Mouse (Mus musculus): ENCODE measurements around the gene Papss2. TPM values are rescaled to one million over a fixed set of nuclear protein-coding genes. Genes with fewer than 3 reads are reported as not detected.

Gene Papss2
- polyA plus RNA-seq, 1 experiment = 2.2 TPM

- H3K4me3 ChIP-seq (ENCODE audit: insufficient read depth, low read length) = no peak overlapping the region
- no peak overlapping the region for H3K27ac ChIP-seq (ENCODE audit: insufficient read depth, low read depth, low read length)
- H3K4me1 ChIP-seq (ENCODE audit: control insufficient read depth, insufficient read depth, low read length) = peaks cover 16% of the 10 kb centered on the region
- TF ChIP-seq CTCF (IDR thresholded peaks at IDR 0.05; ENCODE audit: low read depth, low read length) = no peak
- TF ChIP-seq POLR2A (IDR thresholded peaks at IDR 0.05; ENCODE audit: borderline replicate concordance, low read depth, low read length) = no peak
These were observed 27.1 kb upstream of the Papss2 start for GRCm38 (mm10) chr19:32568470-32568869.

- Histone ChIP-seq H3K4me1 (ENCODE audit: control insufficient read depth, insufficient read depth, low read length) (peaks cover 16% of the 10 kb centered on the region), H3K27ac (ENCODE audit: insufficient read depth, low read depth, low read length) (no peak overlapping the region), H3K4me3 (ENCODE audit: insufficient read depth, low read length) (no peak overlapping the region)
- no peak for TF ChIP-seq POLR2A (IDR thresholded peaks at IDR 0.05; ENCODE audit: borderline replicate concordance, low read depth, low read length)
- no peak for TF ChIP-seq CTCF (IDR thresholded peaks at IDR 0.05; ENCODE audit: low read depth, low read length)
These were observed 26.5 kb upstream of the Papss2 start for GRCm38 (mm10) chr19:32568961-32569653.

GRCm38 (mm10) chr19:32569725-32570124 lies 25.9 kb upstream of the Papss2 start:
- Histone ChIP-seq H3K4me1 (ENCODE audit: control insufficient read depth, insufficient read depth, low read length) (peaks cover 16% of the 10 kb centered on the region), H3K27ac (ENCODE audit: insufficient read depth, low read depth, low read length) (no peak overlapping the region), H3K4me3 (ENCODE audit: insufficient read depth, low read length) (no peak overlapping the region)
- no peak for TF ChIP-seq CTCF (IDR thresholded peaks at IDR 0.05; ENCODE audit: low read depth, low read length)
- no peak for TF ChIP-seq POLR2A (IDR thresholded peaks at IDR 0.05; ENCODE audit: borderline replicate concordance, low read depth, low read length)

DNA sequence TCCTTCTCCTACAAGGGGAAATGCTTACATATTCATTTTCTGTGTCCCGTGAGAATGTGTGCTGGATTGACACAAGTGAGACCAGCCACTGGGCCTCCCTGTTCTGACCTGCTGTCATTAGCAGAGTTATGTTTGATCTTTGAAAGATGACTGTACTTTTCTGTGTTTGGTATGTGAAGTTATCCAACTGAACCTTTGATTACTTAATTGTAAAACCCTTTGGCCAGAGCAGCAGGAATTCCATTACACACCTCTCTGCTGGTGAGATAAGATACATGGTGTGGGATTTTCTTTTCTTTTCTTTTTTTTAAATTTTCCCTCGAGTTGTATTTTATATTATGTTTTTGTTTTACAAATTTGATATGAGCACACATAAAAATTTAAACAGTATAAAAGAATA lies 23.4 kb upstream of the Papss2 start:
- Histone ChIP-seq H3K4me1 (ENCODE audit: control insufficient read depth, insufficient read depth, low read length) (peaks cover 8% of the 10 kb centered on the region), H3K4me3 (ENCODE audit: insufficient read depth, low read length) (no peak overlapping the region), H3K27ac (ENCODE audit: insufficient read depth, low read depth, low read length) (no peak overlapping the region)
- TF ChIP-seq CTCF (IDR thresholded peaks at IDR 0.05; ENCODE audit: low read depth, low read length) (no peak), POLR2A (IDR thresholded peaks at IDR 0.05; ENCODE audit: borderline replicate concordance, low read depth, low read length) (no peak)

DNA sequence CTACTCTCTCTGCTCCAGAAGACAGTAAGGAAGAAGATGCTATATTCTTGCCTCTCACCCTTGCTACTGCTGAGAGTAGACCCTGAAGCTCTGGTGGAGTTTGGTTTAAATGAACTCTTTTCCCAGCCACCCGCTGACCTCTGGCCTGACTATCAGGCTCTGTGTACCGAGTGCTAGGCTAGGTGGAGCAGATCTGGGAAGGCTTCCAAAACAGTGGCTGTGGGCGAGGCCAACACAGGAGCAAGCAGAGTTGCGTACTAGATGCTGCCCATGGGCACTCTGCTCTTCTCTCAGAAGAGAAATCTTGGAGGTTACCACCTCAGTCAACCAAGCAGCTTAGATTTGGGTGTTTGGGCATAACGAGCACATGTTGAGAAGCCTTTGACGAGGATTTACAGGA lies 22.3 kb upstream of the Papss2 start:
- Histone ChIP-seq H3K4me3 (ENCODE audit: insufficient read depth, low read length) (no peak overlapping the region), H3K27ac (ENCODE audit: insufficient read depth, low read depth, low read length) (no peak overlapping the region), H3K4me1 (ENCODE audit: control insufficient read depth, insufficient read depth, low read length) (no peaks in the 10 kb centered on the region)
- no peak for TF ChIP-seq CTCF (IDR thresholded peaks at IDR 0.05; ENCODE audit: low read depth, low read length)
- TF ChIP-seq POLR2A (IDR thresholded peaks at IDR 0.05; ENCODE audit: borderline replicate concordance, low read depth, low read length) = no peak

DNA sequence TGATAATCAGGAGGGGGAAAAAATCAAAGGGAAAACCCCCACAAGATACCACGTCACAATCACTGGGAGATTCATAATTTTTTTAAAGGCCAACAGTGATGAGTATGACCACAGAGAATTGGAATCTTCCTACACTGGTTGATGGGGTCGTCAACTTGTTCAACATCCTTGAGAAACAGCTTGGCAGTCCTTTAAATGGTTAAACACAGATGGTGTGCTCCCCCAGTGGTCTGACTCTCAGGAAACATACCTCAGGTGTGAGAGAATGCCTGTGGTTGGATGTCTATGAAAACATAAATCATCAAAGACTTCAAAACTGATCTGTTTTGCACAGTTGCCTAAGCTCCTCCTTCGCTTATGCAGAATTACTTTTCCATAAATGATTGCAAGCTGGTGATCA lies 20.7 kb upstream of the Papss2 start:
- Histone ChIP-seq H3K27ac (ENCODE audit: insufficient read depth, low read depth, low read length) (no peak overlapping the region), H3K4me1 (ENCODE audit: control insufficient read depth, insufficient read depth, low read length) (no peaks in the 10 kb centered on the region), H3K4me3 (ENCODE audit: insufficient read depth, low read length) (no peak overlapping the region)
- no peak for TF ChIP-seq CTCF (IDR thresholded peaks at IDR 0.05; ENCODE audit: low read depth, low read length)
- no peak for TF ChIP-seq POLR2A (IDR thresholded peaks at IDR 0.05; ENCODE audit: borderline replicate concordance, low read depth, low read length)

- H3K4me3 ChIP-seq (ENCODE audit: insufficient read depth, low read length) = no peak overlapping the region
- H3K27ac ChIP-seq (ENCODE audit: insufficient read depth, low read depth, low read length) = no peak overlapping the region
- peaks cover 3% of the 10 kb centered on the region for H3K4me1 ChIP-seq (ENCODE audit: control insufficient read depth, insufficient read depth, low read length)
- TF ChIP-seq CTCF (IDR thresholded peaks at IDR 0.05; ENCODE audit: low read depth, low read length) (no peak), POLR2A (IDR thresholded peaks at IDR 0.05; ENCODE audit: borderline replicate concordance, low read depth, low read length) (no peak)
These were observed 17.8 kb upstream of the Papss2 start for GRCm38 (mm10) chr19:32577749-32578148.

DNA sequence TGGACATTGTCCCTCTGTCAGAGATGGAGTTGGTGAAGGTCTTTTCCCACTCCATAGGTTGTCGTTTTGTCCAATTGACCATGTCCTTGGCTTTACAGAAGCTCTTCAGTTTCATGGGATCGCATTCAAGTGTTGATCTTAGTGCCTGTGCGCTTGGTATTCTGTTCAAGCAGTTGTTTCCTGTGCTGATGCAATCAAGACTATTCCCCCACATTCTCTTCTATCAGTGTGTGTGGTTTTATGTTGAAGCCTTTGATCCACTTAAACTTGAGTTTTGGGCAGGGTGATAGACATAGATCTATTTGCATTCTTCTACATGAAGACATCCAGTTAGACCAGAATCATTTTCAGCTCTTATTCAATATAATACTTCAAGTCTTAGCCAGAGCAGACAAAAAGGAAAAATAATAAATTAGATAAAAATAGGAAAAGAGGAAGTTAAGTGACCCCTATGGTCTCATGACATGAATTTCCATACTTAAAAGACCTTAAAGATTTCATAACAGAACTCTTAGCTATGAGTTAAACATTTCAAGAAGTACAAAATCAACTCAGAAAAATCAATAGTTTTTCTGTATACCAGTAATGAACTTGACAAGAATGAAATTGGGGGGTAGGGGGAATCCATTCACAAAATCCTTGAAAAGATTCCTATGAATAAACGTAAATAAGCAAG lies 12.4 kb upstream of the Papss2 start:
- TF ChIP-seq CTCF (IDR thresholded peaks at IDR 0.05; ENCODE audit: low read depth, low read length) (no peak), POLR2A (IDR thresholded peaks at IDR 0.05; ENCODE audit: borderline replicate concordance, low read depth, low read length) (no peak)
- H3K4me1 ChIP-seq (ENCODE audit: control insufficient read depth, insufficient read depth, low read length) = peaks cover 10% of the 10 kb centered on the region
- H3K27ac ChIP-seq (ENCODE audit: insufficient read depth, low read depth, low read length) = peak overlapping the region; percentile 90
- H3K4me3 ChIP-seq (ENCODE audit: insufficient read depth, low read length) = no peak overlapping the region

DNA sequence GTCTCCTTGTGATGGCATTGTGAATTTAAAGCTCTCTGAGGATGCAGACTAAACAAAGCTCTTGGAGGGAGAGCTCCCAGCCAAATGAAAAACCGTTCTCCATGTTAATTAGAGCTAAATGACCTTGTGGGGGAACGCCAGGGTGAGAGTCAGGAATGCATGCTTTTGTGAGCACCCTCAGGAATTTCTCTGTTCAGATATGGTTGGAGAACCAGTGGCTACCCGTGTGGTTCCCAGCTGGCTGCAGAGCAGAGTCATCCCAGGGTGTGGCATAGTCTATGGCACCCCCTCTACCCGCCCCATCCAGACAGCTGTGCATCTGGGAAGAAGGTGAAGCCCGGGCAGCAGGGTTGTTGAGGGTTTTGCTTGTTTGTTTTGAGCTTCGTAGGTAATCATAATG lies 7.9 kb upstream of the Papss2 start:
- Histone ChIP-seq H3K4me3 (ENCODE audit: insufficient read depth, low read length) (no peak overlapping the region), H3K4me1 (ENCODE audit: control insufficient read depth, insufficient read depth, low read length) (peaks cover 7% of the 10 kb centered on the region), H3K27ac (ENCODE audit: insufficient read depth, low read depth, low read length) (no peak overlapping the region)
- TF ChIP-seq POLR2A (IDR thresholded peaks at IDR 0.05; ENCODE audit: borderline replicate concordance, low read depth, low read length) (no peak), CTCF (IDR thresholded peaks at IDR 0.05; ENCODE audit: low read depth, low read length) (no peak)

- no peak for TF ChIP-seq CTCF (IDR thresholded peaks at IDR 0.05; ENCODE audit: low read depth, low read length)
- Histone ChIP-seq H3K4me3 (ENCODE audit: insufficient read depth, low read length) (no peak overlapping the region), H3K4me1 (ENCODE audit: control insufficient read depth, insufficient read depth, low read length) (0 out of 2 replicates have a peak, but pooled peaks cover 2% of the 10 kb centered on the region), H3K27ac (ENCODE audit: insufficient read depth, low read depth, low read length) (no peak overlapping the region)
These were observed 2.8 kb upstream of the Papss2 start for GRCm38 (mm10) chr19:32592749-32593148.
